Mouse (Mus musculus) forelimb bud, embryonic 11.5 days (tissue): ENCODE measurements at regions not wholly inside any gene's neighbourhood (a gene's known extent, or its start where the extent isn't known, plus 50 kb on each side); places are given as distances from the start of the nearest gene placed in this dataset.

Experiments used
- DNase-seq: peaks from one replicate; pipeline ENCODE4 v3.0.0-alpha.2; 2012; ENCODE audit warnings: low read depth, low spot score

GRCm38 (mm10) chr19:26249751-26250150 lies 355.1 kb upstream of the Smarca2 start:
- DNase-seq: no peak

- DNase-seq: no peak
Observed at GRCm38 (mm10) chr19:26258677-26259076, 346.2 kb upstream of the Smarca2 start.

- DNase-seq: no peak
Observed at GRCm38 (mm10) chr19:26261530-26261929, 343.3 kb upstream of the Smarca2 start.

- DNase-seq: peak; percentile 1
Observed at GRCm38 (mm10) chr19:26296360-26296759, 308.5 kb upstream of the Smarca2 start.

GRCm38 (mm10) chr19:26308477-26309135 lies 296.2 kb upstream of the Smarca2 start:
- DNase-seq: no peak

GRCm38 (mm10) chr19:26318977-26319376 lies 285.9 kb upstream of the Smarca2 start:
- no peak for DNase-seq

- DNase-seq: no peak
Observed at GRCm38 (mm10) chr19:26323682-26324081, 281.2 kb upstream of the Smarca2 start.

GRCm38 (mm10) chr19:26339120-26339519 lies 265.7 kb upstream of the Smarca2 start:
- DNase-seq: no peak

- DNase-seq: no peak
Observed at GRCm38 (mm10) chr19:26340155-26340554, 264.7 kb upstream of the Smarca2 start.

GRCm38 (mm10) chr19:26355054-26355453 lies 249.8 kb upstream of the Smarca2 start:
- no peak for DNase-seq

GRCm38 (mm10) chr19:26383961-26384381 lies 220.9 kb upstream of the Smarca2 start:
- DNase-seq: no peak

GRCm38 (mm10) chr19:26386075-26386474 lies 218.8 kb upstream of the Smarca2 start:
- no peak for DNase-seq

- DNase-seq: no peak
Observed at GRCm38 (mm10) chr19:26412684-26413083, 192.2 kb upstream of the Smarca2 start.

- no peak for DNase-seq
Observed at GRCm38 (mm10) chr19:26414476-26415024, 190.3 kb upstream of the Smarca2 start.

GRCm38 (mm10) chr19:26419781-26420180 lies 185.1 kb upstream of the Smarca2 start:
- DNase-seq: no peak

GRCm38 (mm10) chr19:26439163-26439562 lies 165.7 kb upstream of the Smarca2 start:
- no peak for DNase-seq

GRCm38 (mm10) chr19:26445309-26445708 lies 159.5 kb upstream of the Smarca2 start:
- DNase-seq: no peak

- DNase-seq: no peak
Observed at GRCm38 (mm10) chr19:26447427-26448023, 157.3 kb upstream of the Smarca2 start.

- DNase-seq: no peak
Observed at GRCm38 (mm10) chr19:26461712-26462111, 143.1 kb upstream of the Smarca2 start.

- peak; percentile 37 for DNase-seq
Observed at GRCm38 (mm10) chr19:26465228-26465627, 139.6 kb upstream of the Smarca2 start.

GRCm38 (mm10) chr19:26466244-26466643 lies 138.6 kb upstream of the Smarca2 start:
- no peak for DNase-seq

- no peak for DNase-seq
Observed at GRCm38 (mm10) chr19:26467179-26467651, 137.6 kb upstream of the Smarca2 start.

GRCm38 (mm10) chr19:26472659-26473058 lies 132.2 kb upstream of the Smarca2 start:
- DNase-seq: no peak
